Mouse (Mus musculus) neural tube, embryonic 12.5 days (tissue): ENCODE results near the gene Tnfrsf8. TPM values are rescaled to one million over a fixed set of nuclear protein-coding genes. Genes with fewer than 3 reads are reported as not detected.

Source experiments
- ATAC-seq: fragments of 200-750 bp; cut with Nextera tagmentation; 2 replicates; pipeline ENCODE4 v1.8.0; 2017; ENCODE audit warnings: low read depth, mild to moderate bottlenecking, moderate TSS enrichment, moderate library complexity; ENCODE audit not compliant: low FRiP score
- H3K27ac ChIP-seq: fragments of 300-500 bp; sonication (generic); 2 replicates; pipeline ENCODE4 v1.5.1; 2016
- H3K27me3 ChIP-seq: fragments of 300-500 bp; sonication (generic); replicated peaks from 2 replicates; pipeline ENCODE4 v1.6.1; 2016; ENCODE audit warnings: mild to moderate bottlenecking
- H3K36me3 ChIP-seq: fragments of 300-500 bp; sonication (generic); 2 replicates; pipeline ENCODE4 v1.6.1; 2016; ENCODE audit warnings: mild to moderate bottlenecking
- H3K4me1 ChIP-seq: fragments of 300-500 bp; sonication (generic); 2 replicates; pipeline ENCODE4 v1.6.1; 2016
- H3K4me2 ChIP-seq: fragments of 300-500 bp; sonication (generic); replicated peaks from 2 replicates; pipeline ENCODE4 v1.6.1; 2016; ENCODE audit warnings: mild to moderate bottlenecking
- H3K4me3 ChIP-seq: fragments of 300-500 bp; sonication (generic); 2 replicates; pipeline ENCODE4 v1.5.1; 2016
- H3K9ac ChIP-seq: fragments of 300-500 bp; sonication (generic); 2 replicates; pipeline ENCODE4 v1.6.1; 2016; ENCODE audit warnings: mild to moderate bottlenecking
- H3K9me3 ChIP-seq: fragments of 300-500 bp; sonication (generic); 2 replicates; pipeline ENCODE4 v1.6.1; 2016; ENCODE audit warnings: mild to moderate bottlenecking
- WGBS: fragments of 180-500 bp; shearing (Covaris S2); methylation state at CpG from one replicate; pipeline ENCODE4 v1.1.7; 2016; 5-methylcytosine and 5-hydroxymethylcytosine counted together
- polyA plus RNA-seq: library from polyadenylated mRNA; unstranded; fragments of >200 nt; fragmentation: Nextera tagmentation; extraction: Ambion mirVana; gene quantifications from 2 replicates; pipeline ENCODE4 v1.2.1, GENCODE M21; 2016

Gene Tnfrsf8
- polyA plus RNA-seq, 1 experiment from 2014 or later = 0.05 TPM

- no peak overlapping the region for H3K27ac ChIP-seq
- no peaks in the 10 kb centered on the region for H3K9me3 ChIP-seq
- H3K9ac ChIP-seq = no peak overlapping the region
- H3K4me3 ChIP-seq = no peak overlapping the region
- no peak for ATAC-seq
- no peak overlapping the region for H3K4me2 ChIP-seq
- H3K4me1 ChIP-seq = no peaks in the 10 kb centered on the region
- WGBS = 59% methylated on average over 4 of the region's 4 CpGs
- H3K27me3 ChIP-seq = no peaks in the 10 kb centered on the region
- no peaks in the 10 kb centered on the region for H3K36me3 ChIP-seq
These were observed 75.7 kb downstream of the Tnfrsf8 start for GRCm38 (mm10) chr4:145239049-145239830.

GRCm38 (mm10) chr4:145236027-145236426 lies 78.9 kb downstream of the Tnfrsf8 start:
- Histone ChIP-seq H3K4me1 (no peaks in the 10 kb centered on the region), H3K4me2 (no peak overlapping the region), H3K9ac (no peak overlapping the region), H3K9me3 (no peaks in the 10 kb centered on the region), H3K4me3 (no peak overlapping the region), H3K36me3 (no peaks in the 10 kb centered on the region), H3K27ac (no peak overlapping the region), H3K27me3 (no peaks in the 10 kb centered on the region)
- WGBS = 89% methylated on average over 7 of the region's 7 CpGs
- ATAC-seq = no peak

GRCm38 (mm10) chr4:145233487-145234228 lies 81.3 kb downstream of the Tnfrsf8 start:
- Histone ChIP-seq H3K9ac (no peak overlapping the region), H3K36me3 (no peaks in the 10 kb centered on the region), H3K27me3 (no peaks in the 10 kb centered on the region), H3K9me3 (no peaks in the 10 kb centered on the region), H3K4me3 (no peak overlapping the region), H3K27ac (no peak overlapping the region), H3K4me1 (no peaks in the 10 kb centered on the region), H3K4me2 (no peak overlapping the region)
- no peak for ATAC-seq
- WGBS = 35% methylated on average over 3 of the region's 3 CpGs

- H3K9me3 ChIP-seq = no peaks in the 10 kb centered on the region
- no peak for ATAC-seq
- no peak overlapping the region for H3K4me2 ChIP-seq
- H3K27ac ChIP-seq = no peak overlapping the region
- no peak overlapping the region for H3K9ac ChIP-seq
- no peak overlapping the region for H3K4me3 ChIP-seq
- H3K4me1 ChIP-seq = no peaks in the 10 kb centered on the region
- no peaks in the 10 kb centered on the region for H3K27me3 ChIP-seq
- no peaks in the 10 kb centered on the region for H3K36me3 ChIP-seq
- WGBS = 94% methylated on average over 5 of the region's 5 CpGs
These were observed 83.2 kb downstream of the Tnfrsf8 start for GRCm38 (mm10) chr4:145231732-145232131.

GRCm38 (mm10) chr4:145230647-145231046 lies 84.3 kb downstream of the Tnfrsf8 start:
- no peaks in the 10 kb centered on the region for H3K27me3 ChIP-seq
- no peaks in the 10 kb centered on the region for H3K36me3 ChIP-seq
- H3K4me1 ChIP-seq = no peaks in the 10 kb centered on the region
- H3K4me2 ChIP-seq = no peak overlapping the region
- H3K9ac ChIP-seq = no peak overlapping the region
- no peak for ATAC-seq
- no peak overlapping the region for H3K4me3 ChIP-seq
- 90% methylated on average over 2 of the region's 2 CpGs for WGBS
- no peak overlapping the region for H3K27ac ChIP-seq
- H3K9me3 ChIP-seq = no peaks in the 10 kb centered on the region

GRCm38 (mm10) chr4:145229524-145230163 lies 85.3 kb downstream of the Tnfrsf8 start:
- no peak overlapping the region for H3K4me3 ChIP-seq
- H3K4me2 ChIP-seq = no peak overlapping the region
- no peak overlapping the region for H3K9ac ChIP-seq
- H3K36me3 ChIP-seq = no peaks in the 10 kb centered on the region
- no peak for ATAC-seq
- WGBS = 92% methylated on average over 5 of the region's 5 CpGs
- no peaks in the 10 kb centered on the region for H3K27me3 ChIP-seq
- H3K9me3 ChIP-seq = no peaks in the 10 kb centered on the region
- H3K27ac ChIP-seq = no peak overlapping the region
- no peaks in the 10 kb centered on the region for H3K4me1 ChIP-seq

- Histone ChIP-seq H3K36me3 (no peaks in the 10 kb centered on the region), H3K4me2 (no peak overlapping the region), H3K27ac (no peak overlapping the region), H3K27me3 (no peaks in the 10 kb centered on the region), H3K4me1 (no peaks in the 10 kb centered on the region), H3K9ac (no peak overlapping the region), H3K9me3 (no peaks in the 10 kb centered on the region), H3K4me3 (no peak overlapping the region)
- no peak for ATAC-seq
- WGBS = 96% methylated on average over 6 of the region's 6 CpGs
These were observed 85.9 kb downstream of the Tnfrsf8 start for GRCm38 (mm10) chr4:145229051-145229450.

- H3K4me2 ChIP-seq = no peak overlapping the region
These were observed 90.4 kb downstream of the Tnfrsf8 start for GRCm38 (mm10) chr4:145224613-145225012.

GRCm38 (mm10) chr4:145222064-145222463 lies 92.9 kb downstream of the Tnfrsf8 start:
- no peaks in the 10 kb centered on the region for H3K4me1 ChIP-seq
- H3K9me3 ChIP-seq = no peaks in the 10 kb centered on the region
- H3K27ac ChIP-seq = no peak overlapping the region
- H3K27me3 ChIP-seq = no peaks in the 10 kb centered on the region
- no peak overlapping the region for H3K4me3 ChIP-seq
- no peak for ATAC-seq
- H3K9ac ChIP-seq = no peak overlapping the region
- H3K4me2 ChIP-seq = no peak overlapping the region
- H3K36me3 ChIP-seq = no peaks in the 10 kb centered on the region
- 78% methylated on average over 8 of the region's 8 CpGs for WGBS

More at GRCm38 (mm10) chr4:145224613-145225012, 90.4 kb downstream of the Tnfrsf8 start:
- Histone ChIP-seq H3K4me1 (no peaks in the 10 kb centered on the region), H3K36me3 (no peaks in the 10 kb centered on the region), H3K4me3 (no peak overlapping the region), H3K9me3 (no peaks in the 10 kb centered on the region), H3K9ac (no peak overlapping the region), H3K27ac (no peak overlapping the region), H3K27me3 (no peaks in the 10 kb centered on the region)
- WGBS = 94% methylated on average over 4 of the region's 4 CpGs
- no peak for ATAC-seq

GRCm38 (mm10) chr4:145221379-145221778 lies 93.6 kb downstream of the Tnfrsf8 start:
- H3K27ac ChIP-seq = no peak overlapping the region
- no peak for ATAC-seq

GRCm38 (mm10) chr4:145220001-145220400 lies 95.0 kb downstream of the Tnfrsf8 start:
- H3K36me3 ChIP-seq = no peaks in the 10 kb centered on the region
- ATAC-seq = no peak
- 85% methylated on average over 1 of the region's 1 CpGs for WGBS
- peaks cover 2% of the 10 kb centered on the region; the same call in 1 of the 2 replicates for H3K4me1 ChIP-seq
- no peak overlapping the region for H3K4me3 ChIP-seq
- no peak overlapping the region for H3K4me2 ChIP-seq
- H3K9ac ChIP-seq = no peak overlapping the region
- H3K27me3 ChIP-seq = no peaks in the 10 kb centered on the region
- no peaks in the 10 kb centered on the region for H3K9me3 ChIP-seq
- H3K27ac ChIP-seq = no peak overlapping the region

More at GRCm38 (mm10) chr4:145221379-145221778, 93.6 kb downstream of the Tnfrsf8 start:
- Histone ChIP-seq H3K9me3 (no peaks in the 10 kb centered on the region), H3K9ac (no peak overlapping the region), H3K4me2 (no peak overlapping the region), H3K4me1 (no peaks in the 10 kb centered on the region), H3K27me3 (no peaks in the 10 kb centered on the region), H3K36me3 (no peaks in the 10 kb centered on the region), H3K4me3 (no peak overlapping the region)
- 74% methylated on average over 2 of the region's 2 CpGs for whole genome bisulfite sequencing

GRCm38 (mm10) chr4:145219240-145219985 lies 95.6 kb downstream of the Tnfrsf8 start:
- Histone ChIP-seq H3K9me3 (no peaks in the 10 kb centered on the region), H3K4me3 (no peak overlapping the region), H3K4me1 (peaks cover 3% of the 10 kb centered on the region; the same call in 1 of the 2 replicates), H3K36me3 (no peaks in the 10 kb centered on the region), H3K27me3 (no peaks in the 10 kb centered on the region), H3K27ac (no peak overlapping the region), H3K4me2 (no peak overlapping the region), H3K9ac (no peak overlapping the region)
- WGBS = 67% methylated on average over 15 of the region's 15 CpGs
- no peak for ATAC-seq
